Mouse (Mus musculus) neutrophil, adult 59 days (primary cell): ENCODE results near the gene Olfr1222. TPM values are rescaled to one million over a fixed set of nuclear protein-coding genes. Genes with fewer than 3 reads are reported as not detected.

Experiments
- total RNA-seq, 2 experiments: library from RNA; stranded (reverse); gene quantifications; 1 replicate in 1 of 2; 2 replicates in 1 of 2; pipeline ENCODE4 v1.2.4; 2023

Gene Olfr1222
- total RNA-seq = not detected

GRCm38 (mm10) chr2:89132954-89133353 is at the start of gene Olfr1222:
Gene Olfr1222, minus strand, starts transcription at chr2:89133054.

DNA sequence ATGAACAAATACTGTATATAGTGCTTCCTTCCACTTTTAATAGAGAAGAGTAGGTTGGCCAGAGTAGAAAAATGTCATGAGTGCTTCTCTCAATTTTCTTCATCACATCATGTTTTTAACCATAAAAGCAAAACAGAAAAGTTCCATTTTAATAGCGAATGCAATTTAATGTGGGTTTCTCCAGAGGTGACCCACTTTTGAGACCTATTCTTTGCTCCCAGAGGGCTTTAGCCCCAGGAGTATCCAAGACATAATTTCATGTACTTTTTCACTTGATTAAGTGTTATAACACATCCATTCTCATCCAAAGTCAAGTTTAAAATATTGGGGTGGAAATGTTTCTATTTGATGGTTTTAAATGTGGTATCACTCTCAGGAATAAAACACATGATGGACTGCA is 41.7 kb upstream of the Olfr1222 start, which contains the start of gene Olfr1225:
Gene Olfr1225, minus strand, starts transcription at position 101 of the 400 bp plus-strand sequence.

DNA sequence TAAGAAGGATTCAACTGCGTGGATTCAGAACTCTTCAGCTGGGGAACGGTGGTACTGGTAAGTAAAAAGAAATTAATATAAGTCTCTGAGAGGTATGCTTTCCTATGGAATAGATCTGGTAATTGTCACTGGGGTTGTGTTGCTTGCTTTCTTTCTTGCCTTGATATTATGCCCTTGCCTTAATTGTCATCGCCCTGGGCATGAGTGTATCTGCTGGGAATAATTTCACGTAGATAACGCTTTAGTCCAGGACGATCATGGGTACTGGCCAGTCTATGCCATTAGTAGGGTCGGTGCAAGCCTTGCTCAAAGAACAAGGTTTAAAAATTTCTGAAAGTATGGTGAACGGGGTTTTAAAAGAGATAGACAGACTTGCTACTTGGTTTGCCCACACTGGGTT is 31.1 kb upstream of the Olfr1222 start, which contains the start of gene Olfr1224-ps1:
Gene Olfr1224-ps1, minus strand, starts transcription at position 101 of the 400 bp plus-strand sequence.

DNA sequence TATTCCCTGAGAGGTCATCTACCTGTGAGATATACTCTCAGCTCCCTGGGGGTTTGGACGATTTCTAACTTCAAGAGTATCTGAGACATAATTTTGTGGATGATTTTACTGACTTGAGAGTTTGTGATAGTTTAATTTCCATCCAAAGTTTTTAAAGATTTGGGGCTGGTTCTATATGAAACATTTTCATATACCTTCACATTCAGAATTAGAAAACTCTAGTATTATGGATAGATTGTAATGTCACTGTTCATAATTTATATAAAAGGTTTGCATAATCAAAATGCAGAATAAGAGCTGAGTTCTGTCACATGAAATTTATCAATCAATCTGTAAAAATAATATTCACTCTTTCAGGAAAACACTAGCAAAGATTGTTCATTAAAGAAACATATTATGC is 18.6 kb upstream of the Olfr1222 start, which contains the start of gene Olfr1223:
Gene Olfr1223, minus strand, starts transcription at position 101 of the 400 bp plus-strand sequence.

DNA sequence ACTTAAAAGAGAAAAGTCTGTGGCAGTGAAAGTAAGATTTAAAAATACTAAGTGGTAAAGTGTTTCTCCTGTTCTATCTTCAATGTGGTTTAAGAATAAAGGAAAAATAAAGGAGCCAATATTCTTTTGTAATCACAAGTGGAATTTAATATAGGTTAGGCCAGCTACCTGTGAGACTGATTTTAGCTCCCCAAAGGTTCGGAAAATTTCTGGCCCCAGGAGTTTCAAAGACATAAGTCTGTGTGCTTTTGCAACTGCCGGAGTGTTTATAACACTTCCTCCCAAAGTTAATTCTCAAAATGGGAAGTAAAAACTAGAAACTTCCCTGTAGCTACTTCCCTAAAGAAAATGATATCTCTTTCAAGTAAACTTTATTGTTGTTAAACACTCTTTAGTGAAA is 15.7 kb downstream of the Olfr1222 start, which contains the start of gene Olfr1221:
Gene Olfr1221, minus strand, starts transcription at position 101 of the 400 bp plus-strand sequence.

GRCm38 (mm10) chr2:89106735-89107134 is 26.1 kb downstream of the Olfr1222 start, which contains the start of gene Olfr1220:
Gene Olfr1220, minus strand, starts transcription at chr2:89106835.

GRCm38 (mm10) chr2:89083413-89083812 is 49.4 kb downstream of the Olfr1222 start, which contains the start of gene Olfr1219:
Gene Olfr1219, minus strand, starts transcription at chr2:89083513.

Other genes with a start within 250 kb of the Olfr1222 start
- gene Olfr1208, start 230.7 kb downstream of the Olfr1222 start, total RNA-seq = not detected
- gene Olfr1209, start 217.9 kb downstream of the Olfr1222 start, total RNA-seq = not detected
- not detected for gene Olfr1211, start 194.9 kb downstream of the Olfr1222 start, total RNA-seq
- gene Olfr1212, start 179.1 kb downstream of the Olfr1222 start, total RNA-seq = not detected
- gene Gm13762, start 152.8 kb downstream of the Olfr1222 start, total RNA-seq = not detected
- not detected for gene Olfr1214, start 140.4 kb downstream of the Olfr1222 start, total RNA-seq
- not detected for gene Olfr1215, start 126.1 kb downstream of the Olfr1222 start, total RNA-seq
- not detected for gene Olfr1216, start 114.7 kb downstream of the Olfr1222 start, total RNA-seq
- gene Olfr1217, start 101.0 kb downstream of the Olfr1222 start, total RNA-seq = not detected
- not detected for gene Olfr1218, start 71.9 kb downstream of the Olfr1222 start, total RNA-seq
- gene Olfr1219, start 49.5 kb downstream of the Olfr1222 start, total RNA-seq = not detected
- not detected for gene Olfr1220, start 26.2 kb downstream of the Olfr1222 start, total RNA-seq
- not detected for gene Olfr1221, start 15.8 kb downstream of the Olfr1222 start, total RNA-seq
- not detected for gene Olfr1223, start 18.5 kb upstream of the Olfr1222 start, total RNA-seq
- not detected for gene Olfr1224-ps1, start 31.0 kb upstream of the Olfr1222 start, total RNA-seq
- gene Olfr1225, start 41.6 kb upstream of the Olfr1222 start, total RNA-seq = not detected
- gene Olfr1226, start 67.0 kb upstream of the Olfr1222 start, total RNA-seq = not detected
- gene Olfr1228, start 121.0 kb upstream of the Olfr1222 start, total RNA-seq = not detected
- gene Olfr1229, start 155.0 kb upstream of the Olfr1222 start, total RNA-seq = not detected
- not detected for gene Olfr1230, start 164.2 kb upstream of the Olfr1222 start, total RNA-seq
- gene Olfr1231, start 174.0 kb upstream of the Olfr1222 start, total RNA-seq = not detected
- gene Olfr1232, start 196.6 kb upstream of the Olfr1222 start, total RNA-seq = not detected
- gene Olfr1233, start 209.3 kb upstream of the Olfr1222 start, total RNA-seq = not detected
- not detected for gene Olfr1234, start 231.8 kb upstream of the Olfr1222 start, total RNA-seq